Mouse (Mus musculus) MEL (cell line): ENCODE results near the gene Smim15. TPM values are rescaled to one million over a fixed set of nuclear protein-coding genes. Genes with fewer than 3 reads are reported as not detected.

ENCODE experiments used
- DNase-seq: peaks from one replicate; pipeline ENCODE4 v3.0.0; 2011; ENCODE audit warnings: low read depth, low spot score
- H3K27ac ChIP-seq: 2 replicates; pipeline ENCODE4 v1.5.1; 2012; ENCODE audit warnings: low read depth, mild to moderate bottlenecking, control low read depth, low read length, moderate library complexity; ENCODE audit not compliant: control insufficient read depth
- H3K27me3 ChIP-seq, 2 experiments: fragments of 150-350 bp in 1 of 2; sonication (generic) in 1 of 2; 2 replicates each; pipeline ENCODE4 v1.6.1; 2012; ENCODE audit warnings: low read length in 2 of 2, mild to moderate bottlenecking in 2 of 2, improper control_type of control experiment in 1 of 2, moderate library complexity in 1 of 2; ENCODE audit not compliant: insufficient read depth in 2 of 2, control insufficient read depth in 1 of 2
- H3K36me3 ChIP-seq, 2 experiments: 2 replicates each; pipeline ENCODE4 v1.6.1; 2012 to 2014; ENCODE audit warnings: low read length in 2 of 2, improper control_type of control experiment in 1 of 2, inconsistent platforms in 1 of 2, mild to moderate bottlenecking in 1 of 2; ENCODE audit not compliant: insufficient read depth in 2 of 2, control insufficient read depth in 1 of 2
- H3K4me1 ChIP-seq, 2 experiments: fragments of 150-350 bp in 1 of 2; sonication (generic) in 1 of 2; 2 replicates each; pipeline ENCODE4 v1.6.1; 2012; ENCODE audit warnings: low read length in 2 of 2, improper control_type of control experiment in 1 of 2, mild to moderate bottlenecking in 1 of 2; ENCODE audit not compliant: insufficient read depth in 2 of 2, control insufficient read depth in 1 of 2
- H3K4me3 ChIP-seq, 2 experiments: fragments of 150-350 bp in 1 of 2; sonication (generic) in 1 of 2; 2 replicates each; pipeline ENCODE4 v1.5.1; 2012; ENCODE audit warnings: low read depth in 2 of 2, low read length in 2 of 2, mild to moderate bottlenecking in 2 of 2, moderate library complexity in 2 of 2, control low read depth in 1 of 2, improper control_type of control experiment in 1 of 2; ENCODE audit not compliant: control insufficient read depth in 1 of 2, insufficient read depth in 1 of 2
- H3K79me2 ChIP-seq: 2 replicates; pipeline ENCODE4 v1.6.1; 2012; ENCODE audit warnings: mild to moderate bottlenecking, low read length, moderate library complexity; ENCODE audit not compliant: control insufficient read depth, poor library complexity, insufficient read depth
- H3K9ac ChIP-seq: 2 replicates; pipeline ENCODE4 v1.6.1; 2012; ENCODE audit warnings: low read depth, mild to moderate bottlenecking, control low read depth, low read length, moderate library complexity; ENCODE audit not compliant: control insufficient read depth, poor library complexity, severe bottlenecking
- H3K9me3 ChIP-seq: fragments of 150-350 bp; sonication (generic); replicated peaks from 2 replicates; pipeline ENCODE4 v1.6.1; 2012; ENCODE audit warnings: mild to moderate bottlenecking, low read length, improper control_type of control experiment, moderate library complexity; ENCODE audit not compliant: insufficient read depth
- CHD1 ChIP-seq: IDR thresholded peaks from 2 replicates; pipeline ENCODE4 v1.6.1; 2012; ENCODE audit warnings: low read depth, mild to moderate bottlenecking, inconsistent platforms, low read length, improper control_type of control experiment
- E2F4 ChIP-seq: IDR thresholded peaks from 2 replicates; pipeline ENCODE4 v1.6.1; 2011; ENCODE audit warnings: low read depth, low read length, improper control_type of control experiment, borderline replicate concordance
- ELF1 ChIP-seq: IDR thresholded peaks from 2 replicates; pipeline ENCODE4 v1.6.1; 2014; ENCODE audit warnings: low read depth, mild to moderate bottlenecking, inconsistent platforms, low read length, improper control_type of control experiment, moderate library complexity
- KAT2A ChIP-seq: conservative IDR thresholded peaks from 2 replicates; pipeline ENCODE4 v1.6.1; 2012; ENCODE audit warnings: low read depth, low read length, improper control_type of control experiment, inconsistent platforms
- MAFK ChIP-seq: IDR thresholded peaks from 2 replicates; pipeline ENCODE4 v1.6.1; 2011; ENCODE audit warnings: low read depth, mild to moderate bottlenecking, low read length, improper control_type of control experiment, borderline replicate concordance
- MXI1 ChIP-seq: IDR thresholded peaks from 2 replicates; pipeline ENCODE4 v1.6.1; 2011; ENCODE audit warnings: mild to moderate bottlenecking, low read depth, low read length, improper control_type of control experiment
- MYB ChIP-seq: IDR thresholded peaks from 2 replicates; pipeline ENCODE4 v1.6.1; 2011; ENCODE audit warnings: mild to moderate bottlenecking, low read depth, low read length, improper control_type of control experiment
- NELFE ChIP-seq: IDR thresholded peaks from 2 replicates; pipeline ENCODE4 v1.6.1; 2011; ENCODE audit warnings: low read depth, low read length, improper control_type of control experiment
- NRF1 ChIP-seq: IDR thresholded peaks from 2 replicates; pipeline ENCODE4 v1.6.1; 2014; ENCODE audit warnings: low read depth, mild to moderate bottlenecking, inconsistent platforms, low read length, improper control_type of control experiment, moderate library complexity; ENCODE audit not compliant: poor library complexity, insufficient read depth, severe bottlenecking
- SMC3 ChIP-seq: IDR thresholded peaks from 2 replicates; pipeline ENCODE4 v1.6.1; 2011; ENCODE audit warnings: low read depth, low read length, improper control_type of control experiment
- TAL1 ChIP-seq: IDR thresholded peaks from 2 replicates; pipeline ENCODE4 v1.6.1; 2012; ENCODE audit warnings: mild to moderate bottlenecking, inconsistent platforms, low read length, moderate library complexity, mixed read lengths
- TCF12 ChIP-seq: IDR thresholded peaks from 2 replicates; pipeline ENCODE4 v1.6.1; 2014; ENCODE audit warnings: low read depth, mild to moderate bottlenecking, inconsistent platforms, low read length, improper control_type of control experiment, moderate library complexity
- UBTF ChIP-seq: IDR thresholded peaks from 2 replicates; pipeline ENCODE4 v1.6.1; 2012; ENCODE audit warnings: low read depth, mild to moderate bottlenecking, inconsistent platforms, low read length, improper control_type of control experiment, moderate library complexity, borderline replicate concordance; ENCODE audit not compliant: insufficient read depth
- polyA plus RNA-seq, 2 experiments: library from polyadenylated mRNA; stranded (reverse) in 1 of 2; unstranded in 1 of 2; fragments of >175 nt in 1 of 2; fragments of >200 nt in 1 of 2; gene quantifications; 2 replicates each; pipeline versions ENCODE4 v1.2.1 to v1.2.4; 2012; ENCODE audit warnings: low replicate concordance in 2 of 2, low read depth in 1 of 2; ENCODE audit not compliant: insufficient read length in 2 of 2, insufficient read depth in 1 of 2, missing spikeins in 1 of 2
- total RNA-seq: library from RNA; depleted of rRNA; stranded (reverse); fragments of 300-350 nt; gene quantifications from 2 replicates; pipeline ENCODE4 v1.2.3, GENCODE M21; 2012; rRNA removed

Gene Smim15
- total and polyA plus RNA-seq, 3 experiments, result 73.4 to 122 TPM; not detected in 1

- Histone ChIP-seq H3K27me3 (no peaks in the 10 kb centered on the region), H3K27ac (no peak overlapping the region), H3K79me2 (no peaks in the 10 kb centered on the region), H3K4me1 (no peaks in the 10 kb centered on the region), H3K4me3 (no peak overlapping the region), H3K9me3 (no peaks in the 10 kb centered on the region), H3K36me3 (no peaks in the 10 kb centered on the region; a peak in 1 of 4 replicates), H3K9ac (no peak overlapping the region)
- DNase-seq, result no peak
- TF ChIP-seq SMC3, result no peak
- no peak for TF ChIP-seq NELFE
- no peak for TF ChIP-seq ELF1
- no peak for TF ChIP-seq E2F4
- TF ChIP-seq CHD1, result no peak
- no peak for TF ChIP-seq TAL1
- TF ChIP-seq UBTF, result no peak
- TF ChIP-seq KAT2A, result no peak
- TF ChIP-seq MXI1, result no peak
- no peak for TF ChIP-seq MAFK
- TF ChIP-seq TCF12, result no peak
- no peak for TF ChIP-seq NRF1
- TF ChIP-seq MYB, result no peak
These were observed 52.2 kb downstream of the Smim15 start for GRCm38 (mm10) chr13:108096446-108096845.

Other genes with a start within 250 kb of the Smim15 start
- gene Ndufaf2, start 114.2 kb downstream of the Smim15 start, total RNA-seq, result 43.7 and 50.9 TPM in 2 replicates
- 10 to 100 TPM in 1 of 2 experiments, not detected in 1; 76.0 TPM for gene Ndufaf2, start 114.2 kb downstream of the Smim15 start, polyA plus RNA-seq
- gene Ercc8, start 114.3 kb downstream of the Smim15 start, total RNA-seq, result 20.3 and 22.2 TPM in 2 replicates
- 10 to 100 TPM in 1 of 2 experiments, not detected in 1; 15.9 TPM for gene Ercc8, start 114.3 kb downstream of the Smim15 start, polyA plus RNA-seq
- not detected in 2 replicates for gene Elovl7, start 170.0 kb downstream of the Smim15 start, total RNA-seq
- not detected for gene Elovl7, start 170.0 kb downstream of the Smim15 start, polyA plus RNA-seq